Mouse (Mus musculus): ENCODE results near the gene Lhfpl2. TPM values are rescaled to one million over a fixed set of nuclear protein-coding genes. Genes with fewer than 3 reads are reported as not detected.
A peak's percentile ranks its signal among the peaks of the same experiment; 100 is the strongest.

The Lhfpl2 gene
- polyA plus RNA-seq, 1 experiment from 2014 or later = 33.0 TPM

DNA sequence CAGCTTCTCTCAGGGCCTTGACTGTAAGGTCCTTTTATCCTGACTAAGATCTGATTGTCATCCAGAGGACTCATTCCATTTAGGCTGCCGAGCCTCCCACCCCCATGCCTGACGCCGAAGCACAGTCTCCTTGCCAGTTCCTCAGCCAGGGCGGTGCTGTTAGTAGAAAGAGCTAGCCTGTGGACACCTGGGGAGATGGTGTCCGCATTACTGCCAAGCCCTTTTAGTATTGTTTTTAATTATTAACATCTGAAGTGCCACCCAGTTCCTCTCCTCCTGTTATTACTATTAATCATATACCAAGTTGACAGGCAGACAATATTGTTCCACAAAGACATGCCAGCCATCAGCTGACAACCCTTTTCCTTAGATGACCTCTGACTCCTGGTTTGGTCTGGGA is 124.4 kb downstream of the Lhfpl2 start:
- no peak for TF ChIP-seq CTCF (IDR thresholded peaks at IDR 0.05)
- in situ Hi-C loops (cut with MboI; ENCODE audit: low pct_unique_long_range_greater_than_20kb) = no loop called here
- ATAC-seq = no peak
- ChIA-PET POLR2A (no interaction called here), CTCF (interaction anchor here (1.5 to 1.6 kb wide), 2 partner anchors 24 to 114 kb away, joined by 4 to 8 read pairs; no protein-coding TSS in a partner anchor)
- DNase-seq (ENCODE audit: low read depth, low spot score) = no peak
- H3K27me3 ChIP-seq = no peaks in the 10 kb centered on the region

- ChIA-PET CTCF (no interaction called here), POLR2A (no interaction called here)
- in situ Hi-C loops (cut with MboI; ENCODE audit: low pct_unique_long_range_greater_than_20kb) = no loop called here
- H3K27me3 ChIP-seq = no peaks in the 10 kb centered on the region
- DNase-seq (ENCODE audit: low read depth, low spot score) (no peak), ATAC-seq (no peak)
- no peak for TF ChIP-seq CTCF (IDR thresholded peaks at IDR 0.05)
These were observed 125.9 kb downstream of the Lhfpl2 start for GRCm38 (mm10) chr13:94183372-94184021.

- ATAC-seq (peak; percentile 39), DNase-seq (ENCODE audit: low read depth, low spot score) (no peak)
- TF ChIP-seq CTCF (IDR thresholded peaks at IDR 0.05) = no peak
- POLR2A ChIA-PET = no interaction called here
- H3K27me3 ChIP-seq = no peaks in the 10 kb centered on the region
- CTCF ChIA-PET = no interaction called here
- in situ Hi-C loops (cut with MboI; ENCODE audit: low pct_unique_long_range_greater_than_20kb) = no loop called here
These were observed 127.3 kb downstream of the Lhfpl2 start for GRCm38 (mm10) chr13:94184726-94185456.

DNA sequence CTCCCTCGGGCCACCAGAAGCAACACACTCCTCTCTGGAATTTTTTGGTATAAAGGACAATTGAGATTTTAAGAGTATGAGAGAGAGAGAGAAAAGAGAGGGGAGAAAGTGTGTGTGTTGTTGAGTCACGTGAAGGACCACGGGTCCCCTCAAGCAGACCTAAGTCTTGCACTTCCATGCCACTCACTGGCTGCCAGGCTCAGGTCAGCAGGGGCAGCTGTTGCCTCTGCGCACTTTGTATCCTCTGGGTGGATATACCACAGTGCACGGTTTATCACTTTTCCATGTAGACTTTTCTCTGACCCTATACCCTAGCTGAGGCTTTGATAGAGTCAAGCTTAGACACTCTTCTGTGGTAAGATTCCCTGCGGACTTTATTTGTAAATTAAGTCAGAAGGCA is 128.0 kb downstream of the Lhfpl2 start:
- no peak for DNase-seq (ENCODE audit: low read depth, low spot score)
- H3K27me3 ChIP-seq = no peaks in the 10 kb centered on the region
- ChIA-PET CTCF (no interaction called here), POLR2A (no interaction called here)
- ATAC-seq = no peak
- no peak for TF ChIP-seq CTCF (IDR thresholded peaks at IDR 0.05)
- in situ Hi-C loops (cut with MboI; ENCODE audit: low pct_unique_long_range_greater_than_20kb) = no loop called here

- in situ Hi-C loops (cut with MboI; ENCODE audit: low pct_unique_long_range_greater_than_20kb) = no loop called here
- CTCF ChIA-PET = no interaction called here
- POLR2A ChIA-PET = no interaction called here
- no peak for TF ChIP-seq CTCF (IDR thresholded peaks at IDR 0.05)
- DNase-seq (ENCODE audit: low read depth, low spot score) (no peak), ATAC-seq (no peak)
- no peaks in the 10 kb centered on the region for H3K27me3 ChIP-seq
These were observed 130.8 kb downstream of the Lhfpl2 start for GRCm38 (mm10) chr13:94188200-94189086.

DNA sequence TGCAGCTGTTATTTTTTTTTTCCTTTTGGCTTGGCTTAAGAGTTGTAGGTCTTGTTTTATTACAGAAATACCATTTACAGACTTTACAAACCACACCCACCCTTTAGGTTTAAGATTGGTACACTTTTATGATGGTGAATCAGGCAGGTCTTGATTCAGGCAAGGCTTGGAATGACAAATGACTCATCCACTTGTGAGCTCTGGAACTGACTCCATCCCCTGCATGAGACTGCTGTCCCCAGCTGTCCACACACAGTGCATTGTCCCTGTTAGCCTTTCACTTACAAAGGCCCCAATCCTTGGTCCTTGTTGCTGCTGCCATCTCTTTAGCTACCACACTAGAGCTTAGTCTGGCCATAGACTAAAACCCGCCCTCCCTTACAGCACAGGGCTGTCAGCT is 132.8 kb downstream of the Lhfpl2 start:
- H3K27me3 ChIP-seq = no peaks in the 10 kb centered on the region
- in situ Hi-C loops (cut with MboI; ENCODE audit: low pct_unique_long_range_greater_than_20kb) = loop anchor here (5.0 kb wide), 1 partner anchor 38 kb away; no protein-coding TSS in a partner anchor
- no peak for TF ChIP-seq CTCF (IDR thresholded peaks at IDR 0.05)
- ATAC-seq = no peak
- POLR2A ChIA-PET = no interaction called here
- CTCF ChIA-PET = interaction anchor here (1.0 kb wide), 1 partner anchor 15 kb away, joined by 7 read pairs; no protein-coding TSS in a partner anchor
- DNase-seq (ENCODE audit: low read depth, low spot score) = no peak

DNA sequence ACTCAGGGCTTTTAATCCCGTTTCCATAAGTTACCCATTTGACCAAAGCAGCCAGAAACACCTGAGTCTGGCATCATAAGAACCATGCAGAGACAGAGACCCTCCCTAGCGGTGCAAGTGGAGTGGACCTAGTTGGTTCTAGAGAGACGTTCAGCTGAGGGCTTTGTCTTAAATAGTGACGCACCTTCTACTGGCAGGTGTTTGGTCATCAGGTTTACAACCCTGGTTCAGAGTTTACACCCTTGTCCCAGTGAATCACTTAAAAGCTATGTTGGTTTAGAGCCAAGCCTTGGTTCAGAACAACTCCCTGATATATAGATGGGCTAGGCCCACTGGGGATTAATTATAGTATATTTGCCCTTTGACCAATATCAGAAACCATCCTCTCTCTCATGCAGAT is 135.6 kb downstream of the Lhfpl2 start:
- ChIA-PET CTCF (interaction anchor here (1.2 kb wide), 1 partner anchor 20 kb away, joined by 3 read pairs; no protein-coding TSS in a partner anchor), POLR2A (interaction anchor here (0.9 kb wide), 1 partner anchor 24 kb away, joined by 3 read pairs; no protein-coding TSS in a partner anchor)
- in situ Hi-C loops (cut with MboI; ENCODE audit: low pct_unique_long_range_greater_than_20kb) = loop anchor here (5.0 kb wide), 1 partner anchor 41 kb away; no protein-coding TSS in a partner anchor
- ATAC-seq (no peak), DNase-seq (ENCODE audit: low read depth, low spot score) (no peak)
- H3K27me3 ChIP-seq = no peaks in the 10 kb centered on the region
- TF ChIP-seq CTCF (IDR thresholded peaks at IDR 0.05) = no peak

DNA sequence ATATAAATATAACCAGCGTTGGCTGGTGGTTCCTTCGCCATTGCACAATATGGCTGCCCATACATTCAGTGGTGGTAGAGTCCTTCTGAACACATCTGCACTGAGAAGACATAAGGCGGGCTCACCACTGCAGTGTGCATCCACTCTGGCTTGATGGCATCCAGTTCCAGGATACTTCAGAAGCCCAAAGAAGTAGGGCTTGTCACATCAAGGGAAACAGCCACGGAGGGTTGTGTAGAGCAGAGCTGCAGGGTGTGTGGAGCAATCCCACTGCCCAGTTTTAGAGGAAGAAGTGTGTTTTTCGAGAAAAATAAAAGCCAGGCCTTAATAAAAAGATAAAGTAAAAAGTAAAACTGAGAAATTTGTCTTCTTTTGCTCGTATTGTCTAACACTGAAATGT is 141.0 kb downstream of the Lhfpl2 start:
- ATAC-seq (no peak), DNase-seq (ENCODE audit: low read depth, low spot score) (no peak)
- TF ChIP-seq CTCF (IDR thresholded peaks at IDR 0.05) = no peak
- in situ Hi-C loops (cut with MboI; ENCODE audit: low pct_unique_long_range_greater_than_20kb) = no loop called here
- no peaks in the 10 kb centered on the region for H3K27me3 ChIP-seq
- POLR2A ChIA-PET = no interaction called here
- CTCF ChIA-PET = interaction anchor here (1.2 kb wide), 1 partner anchor 194 kb away, joined by 3 read pairs; no protein-coding TSS in a partner anchor

- no peaks in the 10 kb centered on the region for H3K27me3 ChIP-seq
- no peak for TF ChIP-seq CTCF (IDR thresholded peaks at IDR 0.05)
- ATAC-seq (no peak), DNase-seq (ENCODE audit: low read depth, low spot score) (no peak)
- POLR2A ChIA-PET = interaction anchor here (0.6 kb wide), 1 partner anchor 1349 kb away, joined by 3 read pairs; no protein-coding TSS in a partner anchor
- CTCF ChIA-PET = interaction anchor here (1.2 to 1.5 kb wide), 3 partner anchors 13 to 195 kb away, joined by 3 to 5 read pairs (median 4); no protein-coding TSS in a partner anchor
- in situ Hi-C loops (cut with MboI; ENCODE audit: low pct_unique_long_range_greater_than_20kb) = loop anchor here (10.0 kb wide), 1 partner anchor 175 kb away; no protein-coding TSS in a partner anchor
These were observed 142.2 kb downstream of the Lhfpl2 start for GRCm38 (mm10) chr13:94199829-94200228.

DNA sequence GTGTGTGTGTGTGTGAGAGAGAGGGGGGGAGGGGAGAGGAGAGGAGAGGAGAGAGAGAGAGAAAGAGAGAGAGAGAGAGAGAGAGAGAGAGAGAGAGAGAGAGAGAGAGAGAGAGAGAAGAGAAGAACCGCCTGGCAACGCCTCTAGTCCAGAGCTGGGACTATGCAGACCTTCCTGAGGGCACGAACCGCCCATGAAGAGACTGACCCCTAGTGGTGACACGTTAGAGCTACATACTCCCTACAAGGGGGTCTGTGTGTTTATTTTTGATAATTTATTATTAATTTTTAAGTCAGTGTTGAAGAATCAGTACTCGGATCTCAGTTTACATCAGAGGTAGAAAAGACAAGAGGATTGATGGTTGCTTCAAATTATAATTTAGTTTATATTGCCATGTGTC is 147.6 kb downstream of the Lhfpl2 start:
- TF ChIP-seq CTCF (IDR thresholded peaks at IDR 0.05) = peak; percentile 89
- no peak for DNase-seq (ENCODE audit: low read depth, low spot score)
- H3K27me3 ChIP-seq = no peaks in the 10 kb centered on the region
- ATAC-seq = no peak
- in situ Hi-C loops (cut with MboI; ENCODE audit: low pct_unique_long_range_greater_than_20kb) = loop anchor here (10.0 kb wide), 1 partner anchor 180 kb away; no protein-coding TSS in a partner anchor
- CTCF ChIA-PET = interaction anchor here (0.6 to 2.8 kb wide), 18 partner anchors 8 to 420 kb away, joined by 3 to 15 read pairs (median 4); no protein-coding TSS in a partner anchor
- POLR2A ChIA-PET = interaction anchor here (0.7 kb wide), 1 partner anchor 24 kb away, joined by 8 read pairs; no protein-coding TSS in a partner anchor
